Mouse (Mus musculus) embryonic fibroblast, embryonic 13.5 days (primary cell): ENCODE measurements around the gene Smad3.

Source experiments
- CTCF ChIP-seq: IDR thresholded peaks from 2 replicates; pipeline ENCODE4 v1.5.1; 2011; ENCODE audit warnings: mild to moderate bottlenecking, control low read depth, low read length, moderate library complexity, borderline replicate concordance; ENCODE audit not compliant: insufficient read depth
- POLR2A ChIP-seq: IDR thresholded peaks from 2 replicates; pipeline ENCODE4 v1.6.1; 2011; ENCODE audit warnings: low read depth, mild to moderate bottlenecking, control low read depth, low read length, moderate library complexity

- TF ChIP-seq CTCF (no peak), POLR2A (no peak)
Measured at GRCm38 (mm10) chr9:63611967-63612366, 145.8 kb downstream of the Smad3 start.
